Mouse (Mus musculus) midbrain, embryonic 13.5 days (tissue): Measurements from ENCODE around the gene Txndc8. TPM values are rescaled to one million over a fixed set of nuclear protein-coding genes. Genes with fewer than 3 reads are reported as not detected.

Experiments
- ATAC-seq: fragments of 200-750 bp; cut with Nextera tagmentation; 2 replicates; pipeline ENCODE4 v1.8.0; 2017; ENCODE audit warnings: mild to moderate bottlenecking, moderate TSS enrichment, moderate library complexity
- H3K27ac ChIP-seq: fragments of 300-500 bp; sonication (generic); 2 replicates; pipeline ENCODE4 v1.5.1; 2015; ENCODE audit warnings: inconsistent platforms, mild to moderate bottlenecking, moderate library complexity
- H3K27me3 ChIP-seq: fragments of 300-500 bp; sonication (generic); 2 replicates; pipeline ENCODE4 v1.6.1; 2015; ENCODE audit warnings: mild to moderate bottlenecking, inconsistent platforms
- H3K36me3 ChIP-seq: fragments of 300-500 bp; sonication (generic); 2 replicates; pipeline ENCODE4 v1.6.1; 2015; ENCODE audit warnings: mild to moderate bottlenecking, inconsistent platforms
- H3K4me1 ChIP-seq: fragments of 300-500 bp; sonication (generic); replicated peaks from 2 replicates; pipeline ENCODE4 v1.6.1; 2015; ENCODE audit warnings: inconsistent platforms
- H3K4me2 ChIP-seq: fragments of 300-500 bp; sonication (generic); replicated peaks from 2 replicates; pipeline ENCODE4 v1.6.1; 2015; ENCODE audit warnings: moderate library complexity, mild to moderate bottlenecking, inconsistent platforms
- H3K4me3 ChIP-seq: fragments of 300-500 bp; sonication (generic); replicated peaks from 2 replicates; pipeline ENCODE4 v1.5.1; 2015; ENCODE audit warnings: mild to moderate bottlenecking, inconsistent platforms
- H3K9ac ChIP-seq: fragments of 300-500 bp; sonication (generic); replicated peaks from 2 replicates; pipeline ENCODE4 v1.6.1; 2015; ENCODE audit warnings: mild to moderate bottlenecking, inconsistent platforms
- H3K9me3 ChIP-seq: fragments of 300-500 bp; sonication (generic); 2 replicates; pipeline ENCODE4 v1.6.1; 2016; ENCODE audit warnings: mild to moderate bottlenecking, inconsistent platforms
- WGBS: fragments of 180-500 bp; shearing (Covaris S2); methylation state at CpG from one replicate; pipeline ENCODE4 v1.1.7; 2015; 5-methylcytosine and 5-hydroxymethylcytosine counted together
- polyA plus RNA-seq: library from polyadenylated mRNA; unstranded; fragments of >200 nt; fragmentation: Nextera tagmentation; extraction: Ambion mirVana; gene quantifications from 2 replicates; pipeline ENCODE4 v1.2.1, GENCODE M21; 2015

Gene Txndc8
- polyA plus RNA-seq, 1 experiment from 2014 or later = not detected

DNA sequence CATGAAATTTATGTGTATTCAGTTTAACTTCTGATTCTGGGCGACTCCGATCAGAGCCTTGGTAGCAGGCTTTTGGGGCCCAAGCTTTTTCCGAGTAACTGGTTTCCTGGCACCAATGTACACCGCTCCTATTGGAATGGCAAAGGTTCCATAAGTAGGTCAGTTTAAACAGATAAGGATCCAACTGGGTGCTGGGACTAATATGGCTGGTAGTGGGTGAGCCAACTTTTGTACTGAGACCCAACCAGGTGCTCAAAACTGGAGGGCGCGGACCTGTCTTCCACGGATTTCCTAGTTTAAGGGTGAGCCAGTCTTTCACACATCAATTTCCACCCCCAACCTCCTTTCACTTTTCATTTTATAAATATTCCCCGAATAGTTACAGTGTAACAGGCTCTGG lies 53.9 kb downstream of the Txndc8 start:
- H3K36me3 ChIP-seq = peaks cover 22% of the 10 kb centered on the region
- peak overlapping the region; percentile 74 for H3K4me2 ChIP-seq
- peak overlapping the region; percentile 70 for H3K4me3 ChIP-seq
- H3K9ac ChIP-seq = peak overlapping the region; percentile 82
- ATAC-seq = no peak
- peaks cover 4% of the 10 kb centered on the region; the same call in 1 of the 2 replicates for H3K27me3 ChIP-seq
- 76% methylated on average over 8 of the region's 8 CpGs for WGBS
- H3K4me1 ChIP-seq = peaks cover 27% of the 10 kb centered on the region
- H3K9me3 ChIP-seq = 0 out of 2 replicates have a peak, but pooled peaks cover 5% of the 10 kb centered on the region
- H3K27ac ChIP-seq = no peak overlapping the region

DNA sequence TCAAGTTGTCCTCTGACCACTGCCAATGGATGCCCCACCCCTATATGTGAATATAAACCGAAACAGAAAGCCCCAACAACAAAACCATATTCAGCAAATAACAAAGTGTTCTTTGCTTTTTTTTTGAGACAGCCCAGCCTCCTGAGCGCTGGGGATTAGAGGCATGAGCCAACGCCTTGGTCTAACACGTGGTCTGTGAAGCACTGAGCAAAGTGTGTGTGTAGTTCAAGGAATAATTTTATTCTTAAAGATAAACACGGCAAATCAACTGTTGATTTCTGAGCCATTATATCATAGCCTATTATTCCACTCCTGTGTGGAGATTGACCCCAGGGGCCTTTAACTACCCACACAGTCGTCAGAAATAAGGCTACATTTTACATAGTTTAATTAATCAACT lies 54.3 kb downstream of the Txndc8 start:
- Histone ChIP-seq H3K4me1 (peaks cover 27% of the 10 kb centered on the region), H3K9me3 (0 out of 2 replicates have a peak, but pooled peaks cover 5% of the 10 kb centered on the region), H3K36me3 (peaks cover 27% of the 10 kb centered on the region), H3K27me3 (peaks cover 4% of the 10 kb centered on the region; the same call in 1 of the 2 replicates), H3K4me3 (peak overlapping the region; percentile 70), H3K27ac (no peak overlapping the region), H3K4me2 (peak overlapping the region; percentile 74), H3K9ac (no peak overlapping the region; the same call in 1 of the 2 replicates)
- ATAC-seq = no peak
- 74% methylated on average over 6 of the region's 6 CpGs for WGBS

- 90% methylated on average over 7 of the region's 7 CpGs for WGBS
- Histone ChIP-seq H3K4me2 (peak overlapping the region; percentile 74; the same call in 1 of the 2 replicates), H3K27ac (no peak overlapping the region), H3K36me3 (peaks cover 34% of the 10 kb centered on the region), H3K9me3 (0 out of 2 replicates have a peak, but pooled peaks cover 5% of the 10 kb centered on the region), H3K4me3 (no peak overlapping the region), H3K9ac (no peak overlapping the region), H3K4me1 (peaks cover 27% of the 10 kb centered on the region), H3K27me3 (peaks cover 2% of the 10 kb centered on the region; the same call in 1 of the 2 replicates)
- no peak for ATAC-seq
Measured at GRCm38 (mm10) chr4:57953796-57954195, 55.1 kb downstream of the Txndc8 start.

GRCm38 (mm10) chr4:57952891-57953290 lies 56.0 kb downstream of the Txndc8 start:
- H3K4me2 ChIP-seq = no peak overlapping the region
- no peak overlapping the region for H3K4me3 ChIP-seq
- H3K27me3 ChIP-seq = no peaks in the 10 kb centered on the region
- H3K9me3 ChIP-seq = 0 out of 2 replicates have a peak, but pooled peaks cover 5% of the 10 kb centered on the region
- H3K4me1 ChIP-seq = peaks cover 27% of the 10 kb centered on the region
- ATAC-seq = no peak
- H3K27ac ChIP-seq = no peak overlapping the region
- H3K9ac ChIP-seq = no peak overlapping the region
- 92% methylated on average over 1 of the region's 1 CpGs for WGBS
- H3K36me3 ChIP-seq = peaks cover 41% of the 10 kb centered on the region

GRCm38 (mm10) chr4:57952416-57952815 lies 56.5 kb downstream of the Txndc8 start:
- peaks cover 27% of the 10 kb centered on the region for H3K4me1 ChIP-seq
- H3K9me3 ChIP-seq = 0 out of 2 replicates have a peak, but pooled peaks cover 5% of the 10 kb centered on the region
- ATAC-seq = no peak
- H3K36me3 ChIP-seq = peaks cover 46% of the 10 kb centered on the region
- no peak overlapping the region for H3K27ac ChIP-seq
- no peak overlapping the region for H3K4me3 ChIP-seq
- no peak overlapping the region for H3K4me2 ChIP-seq
- WGBS = 98% methylated on average over 3 of the region's 3 CpGs
- no peak overlapping the region for H3K9ac ChIP-seq
- no peaks in the 10 kb centered on the region for H3K27me3 ChIP-seq

- H3K4me3 ChIP-seq = no peak overlapping the region
- no peak overlapping the region for H3K27ac ChIP-seq
- WGBS = 94% methylated on average over 6 of the region's 6 CpGs
- H3K27me3 ChIP-seq = no peaks in the 10 kb centered on the region
- no peak overlapping the region for H3K9ac ChIP-seq
- H3K9me3 ChIP-seq = 0 out of 2 replicates have a peak, but pooled peaks cover 5% of the 10 kb centered on the region
- no peak for ATAC-seq
- peaks cover 63% of the 10 kb centered on the region for H3K36me3 ChIP-seq
- no peak overlapping the region for H3K4me2 ChIP-seq
- H3K4me1 ChIP-seq = peaks cover 13% of the 10 kb centered on the region
Measured at GRCm38 (mm10) chr4:57949866-57950265, 59.1 kb downstream of the Txndc8 start.

- Histone ChIP-seq H3K4me2 (no peak overlapping the region), H3K9me3 (0 out of 2 replicates have a peak, but pooled peaks cover 5% of the 10 kb centered on the region), H3K4me3 (no peak overlapping the region), H3K4me1 (no peaks in the 10 kb centered on the region), H3K27ac (no peak overlapping the region), H3K27me3 (no peaks in the 10 kb centered on the region), H3K36me3 (peaks cover 82% of the 10 kb centered on the region), H3K9ac (no peak overlapping the region)
- 96% methylated on average over 4 of the region's 4 CpGs for WGBS
- ATAC-seq = no peak
Measured at GRCm38 (mm10) chr4:57947476-57947875, 61.4 kb downstream of the Txndc8 start.

DNA sequence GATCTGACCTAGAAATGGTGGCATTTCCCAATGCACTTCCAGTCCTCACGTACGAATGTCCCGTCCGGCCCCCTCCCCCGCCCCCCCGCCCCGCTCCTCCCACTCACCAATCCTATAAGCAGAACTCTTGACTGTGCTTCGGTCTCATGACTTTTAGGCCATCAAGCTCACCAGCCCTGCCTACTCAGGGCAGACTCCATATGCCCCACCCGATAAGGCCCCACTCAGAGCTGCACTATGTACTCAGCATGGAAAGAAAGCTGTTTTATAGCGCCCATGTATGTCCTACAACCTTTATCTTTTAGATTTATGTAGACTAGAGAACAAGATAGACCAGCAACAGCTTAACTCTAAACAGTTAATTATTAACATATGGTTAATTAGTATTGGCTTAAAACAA lies 61.9 kb downstream of the Txndc8 start:
- peaks cover 84% of the 10 kb centered on the region for H3K36me3 ChIP-seq
- no peak overlapping the region for H3K9ac ChIP-seq
- 90% methylated on average over 10 of the region's 10 CpGs for WGBS
- no peak overlapping the region for H3K4me2 ChIP-seq
- no peak overlapping the region for H3K27ac ChIP-seq
- 0 out of 2 replicates have a peak, but pooled peaks cover 5% of the 10 kb centered on the region for H3K9me3 ChIP-seq
- H3K4me1 ChIP-seq = no peaks in the 10 kb centered on the region
- ATAC-seq = no peak
- no peaks in the 10 kb centered on the region for H3K27me3 ChIP-seq
- H3K4me3 ChIP-seq = no peak overlapping the region

GRCm38 (mm10) chr4:57942892-57943291 lies 66.0 kb downstream of the Txndc8 start:
- no peaks in the 10 kb centered on the region for H3K9me3 ChIP-seq
- no peak overlapping the region for H3K27ac ChIP-seq
- no peak overlapping the region for H3K9ac ChIP-seq
- WGBS = 95% methylated on average over 2 of the region's 2 CpGs
- H3K36me3 ChIP-seq = peaks cover 48% of the 10 kb centered on the region
- H3K4me3 ChIP-seq = no peak overlapping the region
- ATAC-seq = no peak
- H3K4me1 ChIP-seq = no peaks in the 10 kb centered on the region
- no peak overlapping the region for H3K4me2 ChIP-seq
- no peaks in the 10 kb centered on the region for H3K27me3 ChIP-seq

- H3K36me3 ChIP-seq = peaks cover 33% of the 10 kb centered on the region
- no peaks in the 10 kb centered on the region for H3K9me3 ChIP-seq
- no peak for ATAC-seq
- no peak overlapping the region for H3K27ac ChIP-seq
- WGBS = 91% methylated on average over 4 of the region's 4 CpGs
- no peaks in the 10 kb centered on the region for H3K4me1 ChIP-seq
- H3K4me3 ChIP-seq = no peak overlapping the region
- no peak overlapping the region for H3K4me2 ChIP-seq
- no peak overlapping the region for H3K9ac ChIP-seq
- H3K27me3 ChIP-seq = no peaks in the 10 kb centered on the region
Measured at GRCm38 (mm10) chr4:57940631-57941030, 68.3 kb downstream of the Txndc8 start.

DNA sequence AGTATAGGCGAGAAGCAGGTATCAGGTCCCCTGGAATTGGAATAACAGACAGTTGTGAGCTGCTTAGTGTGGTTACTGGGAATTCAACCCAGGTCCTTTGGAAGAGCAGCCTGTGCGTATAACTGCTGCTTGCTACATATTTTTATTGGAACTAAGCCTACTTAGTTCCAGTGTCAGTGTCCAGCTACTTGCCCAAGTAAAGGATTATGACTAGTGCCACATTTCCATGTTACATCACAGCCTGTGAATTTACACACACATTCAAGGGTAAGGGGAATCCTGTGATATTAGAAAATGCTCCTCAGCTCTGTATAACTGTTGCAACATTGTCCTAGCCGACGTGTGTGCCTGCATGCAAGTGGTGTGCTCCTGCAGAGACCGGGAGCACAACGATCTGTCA lies 71.6 kb downstream of the Txndc8 start:
- H3K36me3 ChIP-seq = peaks cover 6% of the 10 kb centered on the region
- WGBS = 92% methylated on average over 6 of the region's 6 CpGs

DNA sequence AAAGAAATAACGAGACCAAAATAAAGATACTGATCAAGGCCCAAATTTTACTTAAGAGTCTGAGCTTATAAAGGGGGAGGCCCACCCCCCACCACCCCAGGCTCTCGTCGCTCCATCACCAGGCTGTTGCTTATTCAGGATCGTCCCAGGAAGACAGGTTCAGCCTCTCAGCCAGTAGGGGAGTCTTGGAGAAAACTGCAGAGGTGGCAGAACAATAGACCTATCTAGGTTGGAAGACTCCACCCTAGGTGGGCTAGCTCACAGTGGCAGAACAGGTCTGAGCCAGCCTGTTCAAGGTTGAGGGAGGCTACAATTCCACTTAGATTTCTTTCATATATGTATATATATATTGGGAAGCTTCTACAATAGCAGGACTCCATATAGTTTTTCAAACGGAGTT lies 74.7 kb downstream of the Txndc8 start:
- Histone ChIP-seq H3K4me3 (no peak overlapping the region), H3K9ac (no peak overlapping the region), H3K4me2 (no peak overlapping the region), H3K27ac (no peak overlapping the region), H3K9me3 (peaks cover 7% of the 10 kb centered on the region; the same call in 1 of the 2 replicates), H3K36me3 (no peaks in the 10 kb centered on the region), H3K4me1 (no peaks in the 10 kb centered on the region), H3K27me3 (no peaks in the 10 kb centered on the region)
- WGBS = 75% methylated on average over 5 of the region's 5 CpGs
- ATAC-seq = no peak

More for the DNA sequence above, 71.6 kb downstream of the Txndc8 start:
- ATAC-seq = no peak
- no peak overlapping the region for H3K4me3 ChIP-seq
- peaks cover 4% of the 10 kb centered on the region; the same call in 1 of the 2 replicates for H3K9me3 ChIP-seq
- no peaks in the 10 kb centered on the region for H3K27me3 ChIP-seq
- no peak overlapping the region for H3K27ac ChIP-seq
- no peak overlapping the region for H3K4me2 ChIP-seq
- no peaks in the 10 kb centered on the region for H3K4me1 ChIP-seq
- no peak overlapping the region for H3K9ac ChIP-seq
